Mouse (Mus musculus): ENCODE data around the gene Zfp385c.

- TF ChIP-seq CTCF (IDR thresholded peaks at IDR 0.05; ENCODE audit: control insufficient read depth, insufficient read depth, low read length) (no peak), POLR2A (IDR thresholded peaks at IDR 0.05; ENCODE audit: borderline replicate concordance, control insufficient read depth, low read depth, low read length) (no peak)
Measured at GRCm38 (mm10) chr11:100700710-100701109, 8.5 kb upstream of the Zfp385c start.

All from bone marrow, adult 2 months (tissue).